Mouse (Mus musculus): ENCODE results near the gene Klk6.

DNA sequence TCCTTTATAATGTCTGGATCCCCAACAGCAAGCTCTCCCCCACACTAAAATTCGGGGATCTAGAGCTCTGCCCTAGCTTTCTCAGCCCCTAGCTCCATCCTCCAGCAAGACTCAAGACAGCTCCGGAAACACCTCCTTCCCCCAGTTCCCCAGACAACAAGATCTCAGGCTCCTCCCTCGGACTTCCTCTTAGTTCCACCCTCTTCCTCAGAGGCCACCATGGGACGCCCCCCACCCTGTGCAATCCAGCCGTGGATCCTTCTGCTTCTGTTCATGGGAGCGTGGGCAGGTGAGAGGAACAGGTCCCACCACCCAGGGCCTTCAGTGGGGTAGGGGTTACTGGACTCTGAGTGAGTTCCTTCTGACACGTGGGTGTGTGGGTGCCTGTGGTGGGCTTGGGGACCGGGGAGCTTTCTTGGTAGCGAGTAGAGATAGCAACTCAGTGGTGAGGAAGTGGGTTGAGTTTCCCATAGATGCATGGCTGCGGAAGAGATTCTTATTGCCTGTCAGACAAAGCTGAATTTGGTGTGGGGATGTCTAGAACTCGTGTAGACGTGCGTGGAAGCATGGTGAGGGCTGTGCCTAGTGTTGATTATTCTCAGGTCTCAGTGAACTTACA, 26.3 kb upstream of the Klk6 start:
- TF ChIP-seq CTCF (IDR thresholded peaks at IDR 0.05; ENCODE audit: low read depth, low read length), result no peak
- no peak for TF ChIP-seq POLR2A (IDR thresholded peaks at IDR 0.05; ENCODE audit: borderline replicate concordance, low read depth, low read length)

Measured in bone marrow macrophage, adult 2 months (primary cell).